Mouse (Mus musculus) liver, embryonic 11.5 days (tissue): ENCODE results near the gene Rnf13. TPM values are rescaled to one million over a fixed set of nuclear protein-coding genes. Genes with fewer than 3 reads are reported as not detected.

Experiments
- ATAC-seq: fragments of 200-750 bp; cut with Nextera tagmentation; replicated peaks from 2 replicates; pipeline ENCODE4 v1.8.0; 2017; ENCODE audit warnings: moderate number of reproducible peaks, mild to moderate bottlenecking, moderate TSS enrichment, moderate library complexity; ENCODE audit not compliant: low FRiP score
- DNase-seq: peaks from one replicate; pipeline ENCODE4 v3.0.0-alpha.2; 2017; ENCODE audit warnings: low spot score
- H3K27ac ChIP-seq: fragments of 300-500 bp; sonication (generic); 2 replicates; pipeline ENCODE4 v1.5.1; 2014; ENCODE audit warnings: mild to moderate bottlenecking, low read depth, low read length, control low read depth
- H3K27me3 ChIP-seq: fragments of 300-500 bp; sonication (generic); replicated peaks from 2 replicates; pipeline ENCODE4 v1.6.1; 2014; ENCODE audit warnings: low read length, mixed read lengths; ENCODE audit not compliant: control insufficient read depth, insufficient read depth
- H3K36me3 ChIP-seq: fragments of 300-500 bp; sonication (generic); 2 replicates; pipeline ENCODE4 v1.6.1; 2014; ENCODE audit warnings: mild to moderate bottlenecking, low read length, moderate library complexity, mixed read lengths; ENCODE audit not compliant: control insufficient read depth, insufficient read depth
- H3K4me1 ChIP-seq: fragments of 300-500 bp; sonication (generic); replicated peaks from 2 replicates; pipeline ENCODE4 v1.6.1; 2014; ENCODE audit warnings: low read length, mixed read lengths; ENCODE audit not compliant: control insufficient read depth, insufficient read depth
- H3K4me2 ChIP-seq: fragments of 300-500 bp; sonication (generic); 2 replicates; pipeline ENCODE4 v1.6.1; 2014; ENCODE audit warnings: mild to moderate bottlenecking, control low read depth, moderate library complexity
- H3K4me3 ChIP-seq: fragments of 300-500 bp; sonication (generic); 2 replicates; pipeline ENCODE4 v1.5.1; 2014; ENCODE audit warnings: low read depth, low read length, control low read depth
- H3K9ac ChIP-seq: fragments of 300-500 bp; sonication (generic); 2 replicates; pipeline ENCODE4 v1.6.1; 2014; ENCODE audit warnings: low read depth, low read length, control low read depth
- H3K9me3 ChIP-seq: fragments of 300-500 bp; sonication (generic); 2 replicates; pipeline ENCODE4 v1.6.1; 2016; ENCODE audit warnings: low read length, inconsistent platforms, mixed read lengths; ENCODE audit not compliant: control insufficient read depth
- WGBS: fragments of 180-500 bp; shearing (Covaris S2); extraction: QIAGEN DNeasy Blood & Tissue Kit; methylation state at CpG from one replicate; pipeline ENCODE4 v1.1.7; 2014; 5-methylcytosine and 5-hydroxymethylcytosine counted together
- polyA plus RNA-seq: library from polyadenylated mRNA; unstranded; fragments of >200 nt; fragmentation: Nextera tagmentation; extraction: Ambion mirVana; gene quantifications from 2 replicates; pipeline ENCODE4 v1.2.1, GENCODE M21; 2014

Rnf13 gene
- polyA plus RNA-seq = 42.8 and 43.4 TPM in 2 replicates

DNA sequence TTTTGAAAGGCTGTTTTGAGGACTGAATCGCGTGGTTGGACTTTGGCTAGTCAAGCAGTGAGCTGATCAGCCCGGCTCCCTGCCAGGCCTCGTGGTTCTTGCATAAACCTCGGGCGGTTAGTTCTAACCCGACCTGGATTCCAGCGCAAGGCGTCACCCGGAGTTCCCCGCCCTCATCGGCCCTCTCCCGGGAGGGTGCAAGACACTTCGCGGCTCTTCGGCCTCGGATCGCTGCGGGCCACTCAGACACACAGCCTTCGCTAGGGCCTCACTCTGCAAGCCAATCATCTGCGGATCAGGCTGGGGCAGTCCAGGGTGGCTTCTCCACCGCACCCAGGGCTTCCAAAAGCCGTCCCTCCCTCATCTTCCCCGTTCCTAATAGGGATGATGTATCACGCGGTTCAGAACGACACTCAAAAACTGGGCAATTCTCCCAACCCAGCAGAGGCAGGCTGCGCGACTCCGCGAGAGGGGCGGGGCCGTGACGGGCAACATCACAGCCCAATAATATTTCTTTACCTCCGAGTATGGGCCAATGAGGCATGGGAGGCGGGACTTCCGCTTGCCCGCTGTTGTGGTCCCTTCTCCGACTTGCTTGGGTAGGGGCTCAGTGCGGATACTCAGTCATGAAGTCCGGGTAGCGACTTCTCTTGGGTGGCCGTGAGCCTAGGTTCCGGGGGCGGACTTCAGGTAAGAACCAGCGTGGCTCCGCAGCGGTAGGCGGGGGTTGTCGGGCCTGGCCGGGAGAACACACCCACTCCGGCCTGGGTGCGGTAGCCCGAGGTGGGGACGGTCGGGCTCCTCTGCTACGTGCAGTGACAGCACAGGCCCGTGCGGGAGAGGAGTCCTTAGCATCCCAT lies at the start of gene Rnf13:
Gene Rnf13 (plus strand): TSS at position 552 of the 860 bp plus-strand sequence.
- no peaks in the 10 kb centered on the region for H3K9me3 ChIP-seq
- WGBS = under 1% methylated on average over 59 of the region's 59 CpGs
- peak within 1 kb of the TSS; percentile 82 for H3K27ac ChIP-seq
- peak; percentile 95 for DNase-seq
- H3K27me3 ChIP-seq = no peaks in the 10 kb centered on the region
- H3K4me2 ChIP-seq = peak within 1 kb of the TSS; percentile 84
- ATAC-seq = peak; percentile 99
- H3K4me1 ChIP-seq = peaks cover 4% of the 10 kb centered on the region
- H3K36me3 ChIP-seq = no peaks in the 10 kb centered on the region
- peak within 1 kb of the TSS; percentile 70 for H3K9ac ChIP-seq
- peak within 1 kb of the TSS; percentile 75 for H3K4me3 ChIP-seq

DNA sequence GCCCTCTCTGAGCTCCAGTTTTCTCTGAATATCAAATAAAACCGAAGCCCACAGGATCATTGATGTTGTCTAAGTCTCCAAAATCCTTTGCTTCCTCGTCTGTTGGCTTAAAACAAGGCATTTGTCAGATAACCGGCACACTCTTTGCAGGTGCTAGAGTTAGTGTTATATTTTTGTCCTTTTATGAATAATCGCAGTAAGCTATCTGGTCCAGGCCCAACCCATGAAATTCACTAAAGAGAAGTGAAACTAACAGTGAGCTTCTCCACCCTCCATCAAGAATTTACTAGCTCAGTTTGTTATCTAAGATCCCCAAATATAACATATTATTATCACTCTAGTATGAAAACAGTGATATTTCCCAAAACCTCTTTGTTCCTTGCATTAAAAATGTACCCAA lies 44.1 kb upstream of the Rnf13 start:
- Histone ChIP-seq H3K4me3 (no peak overlapping the region), H3K4me1 (no peaks in the 10 kb centered on the region), H3K9ac (no peak overlapping the region), H3K4me2 (no peak overlapping the region), H3K27me3 (no peaks in the 10 kb centered on the region), H3K27ac (no peak overlapping the region), H3K9me3 (no peaks in the 10 kb centered on the region), H3K36me3 (no peaks in the 10 kb centered on the region)
- DNase-seq = no peak
- 72% methylated on average over 4 of the region's 4 CpGs for WGBS
- ATAC-seq = no peak

DNA sequence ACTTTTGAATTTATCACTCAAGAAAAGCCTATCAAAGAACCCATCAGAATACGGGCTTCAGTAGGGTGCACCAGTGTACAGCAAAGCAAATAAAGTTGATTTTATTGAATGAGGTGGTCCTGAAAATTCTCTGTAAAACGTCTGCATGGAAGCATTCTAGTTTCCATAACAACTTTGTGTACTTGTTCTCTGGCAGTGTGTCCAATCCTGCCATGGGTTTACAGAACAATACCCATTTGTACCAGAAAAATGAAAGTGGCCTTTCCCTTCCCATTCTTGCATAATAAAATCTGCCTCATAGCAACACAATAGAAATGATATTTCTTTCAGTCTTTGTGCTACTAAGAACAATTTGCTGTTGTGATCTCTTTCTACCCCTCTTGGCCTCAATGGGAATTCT lies 43.1 kb upstream of the Rnf13 start, which contains the start of gene Ankub1:
Gene Ankub1 (minus strand): TSS at position 81 of the 400 bp plus-strand sequence.
- Histone ChIP-seq H3K4me2 (no peak within 1 kb of the TSS), H3K27me3 (no peaks in the 10 kb centered on the region), H3K27ac (no peak within 1 kb of the TSS), H3K9me3 (no peaks in the 10 kb centered on the region), H3K9ac (no peak within 1 kb of the TSS), H3K36me3 (no peaks in the 10 kb centered on the region), H3K4me3 (no peak within 1 kb of the TSS), H3K4me1 (no peaks in the 10 kb centered on the region)
- 61% methylated on average over 2 of the region's 2 CpGs for WGBS
- DNase-seq (no peak), ATAC-seq (no peak)

DNA sequence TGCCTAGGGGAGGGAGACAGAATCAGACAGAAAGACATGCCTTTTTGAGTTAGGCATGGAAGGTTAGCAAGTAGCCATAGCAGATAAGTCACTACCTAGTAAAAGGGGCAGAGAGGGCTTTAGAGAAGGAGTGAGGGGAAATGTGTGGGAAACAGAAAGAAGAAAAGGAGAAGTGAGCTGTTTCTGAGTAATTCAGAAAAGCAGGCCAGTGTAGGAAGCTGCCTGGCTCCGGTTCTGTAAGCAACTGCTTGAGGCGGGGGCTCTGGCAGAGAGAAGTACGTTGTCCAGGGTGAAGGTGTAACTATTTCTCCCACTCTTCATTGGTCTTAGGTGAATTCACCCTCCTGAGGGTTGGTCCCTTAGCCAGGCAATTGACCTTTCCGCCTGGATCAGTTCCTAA lies 39.6 kb upstream of the Rnf13 start:
- no peaks in the 10 kb centered on the region for H3K27me3 ChIP-seq
- no peak overlapping the region for H3K4me3 ChIP-seq
- no peak overlapping the region for H3K27ac ChIP-seq
- no peaks in the 10 kb centered on the region for H3K9me3 ChIP-seq
- no peaks in the 10 kb centered on the region for H3K4me1 ChIP-seq
- no peak for ATAC-seq
- no peak overlapping the region for H3K9ac ChIP-seq
- H3K36me3 ChIP-seq = no peaks in the 10 kb centered on the region
- 64% methylated on average over 4 of the region's 4 CpGs for WGBS
- DNase-seq = no peak
- H3K4me2 ChIP-seq = no peak overlapping the region

DNA sequence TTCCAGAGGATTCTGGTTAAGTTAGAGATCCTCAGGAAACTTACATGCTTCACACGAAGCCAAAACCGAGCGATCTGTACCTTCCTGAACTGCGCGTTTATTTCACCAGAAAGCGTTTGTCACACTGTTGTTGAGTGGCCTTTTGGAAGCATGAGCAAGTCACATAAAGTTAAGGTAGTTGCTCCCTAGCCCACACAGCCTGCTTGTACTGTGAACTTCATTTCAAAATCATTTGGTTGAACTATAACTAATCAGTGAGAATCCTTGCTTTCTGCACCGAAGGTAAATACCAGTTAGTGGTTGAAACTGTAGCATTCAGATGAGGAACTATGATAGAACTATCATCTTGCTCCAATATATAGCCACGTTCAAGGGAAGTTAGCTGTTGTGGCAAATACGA lies 39.1 kb upstream of the Rnf13 start:
- no peak overlapping the region for H3K9ac ChIP-seq
- ATAC-seq = 0 out of 2 replicates have a peak, but pooled peaks have one; percentile 29
- no peaks in the 10 kb centered on the region for H3K36me3 ChIP-seq
- no peaks in the 10 kb centered on the region for H3K27me3 ChIP-seq
- H3K4me1 ChIP-seq = no peaks in the 10 kb centered on the region
- H3K9me3 ChIP-seq = no peaks in the 10 kb centered on the region
- H3K27ac ChIP-seq = no peak overlapping the region
- DNase-seq = no peak
- no peak overlapping the region for H3K4me3 ChIP-seq
- H3K4me2 ChIP-seq = no peak overlapping the region
- 82% methylated on average over 9 of the region's 9 CpGs for WGBS

DNA sequence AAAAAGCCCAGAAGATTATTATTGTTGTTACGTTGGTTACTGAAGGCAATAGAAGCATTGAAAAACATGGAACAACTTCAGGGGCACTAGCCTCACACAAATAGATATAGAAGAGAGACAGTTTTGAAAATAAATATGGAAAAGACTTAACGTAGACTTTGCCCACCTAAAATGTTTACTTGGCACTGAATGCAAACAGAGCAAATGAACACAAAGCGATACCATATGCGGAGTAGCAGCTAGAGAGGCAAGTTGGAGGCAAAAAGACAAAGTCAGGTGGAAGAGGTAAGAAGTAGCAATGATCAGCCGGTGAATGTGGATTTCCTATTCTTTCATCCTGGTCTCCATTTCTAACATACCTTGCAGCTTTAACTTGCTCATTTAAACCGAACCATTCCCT lies 21.7 kb upstream of the Rnf13 start:
- no peaks in the 10 kb centered on the region for H3K27me3 ChIP-seq
- no peaks in the 10 kb centered on the region for H3K4me1 ChIP-seq
- H3K9me3 ChIP-seq = no peaks in the 10 kb centered on the region
- ATAC-seq (no peak), DNase-seq (no peak)
- no peak overlapping the region for H3K4me3 ChIP-seq
- H3K27ac ChIP-seq = no peak overlapping the region
- H3K4me2 ChIP-seq = no peak overlapping the region
- no peaks in the 10 kb centered on the region for H3K36me3 ChIP-seq
- no peak overlapping the region for H3K9ac ChIP-seq
- WGBS = 76% methylated on average over 6 of the region's 6 CpGs

DNA sequence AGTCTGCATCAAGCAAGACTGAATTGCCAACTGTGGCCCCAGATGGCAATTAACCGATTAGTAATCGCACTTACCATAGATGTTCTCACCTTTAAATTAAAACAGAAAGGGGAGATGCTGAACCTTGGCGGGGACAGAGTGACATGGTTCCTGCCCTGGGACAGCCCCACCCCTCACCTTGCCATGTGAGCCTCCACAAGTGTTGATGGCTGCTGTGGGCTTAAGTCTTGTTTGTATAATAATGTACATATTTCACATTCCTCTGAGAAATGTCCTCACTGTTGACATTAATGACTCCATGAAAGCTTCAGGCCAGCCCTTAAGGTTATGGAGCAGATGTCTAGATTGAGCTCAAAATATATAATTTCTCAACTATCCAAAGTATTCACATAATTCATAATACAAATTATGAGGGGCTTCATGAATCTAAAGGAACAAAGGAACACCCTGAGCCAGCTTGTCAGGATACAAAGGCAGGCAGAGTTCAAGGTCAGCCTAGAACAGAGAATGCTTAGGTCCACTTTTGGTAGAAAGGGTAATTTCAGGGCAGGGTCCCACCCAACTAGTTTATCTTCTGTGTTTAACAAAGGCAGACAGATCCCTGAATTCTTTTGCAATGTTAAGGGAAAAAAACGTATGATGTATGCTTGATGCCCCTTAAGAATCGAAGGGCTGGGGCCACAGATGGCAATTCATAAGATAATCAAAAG lies 3.5 kb upstream of the Rnf13 start:
- 76% methylated on average over 5 of the region's 5 CpGs for WGBS
- Histone ChIP-seq H3K27ac (no peak overlapping the region), H3K36me3 (no peaks in the 10 kb centered on the region), H3K9ac (no peak overlapping the region), H3K9me3 (no peaks in the 10 kb centered on the region), H3K4me2 (no peak overlapping the region), H3K4me1 (peaks cover 4% of the 10 kb centered on the region), H3K27me3 (no peaks in the 10 kb centered on the region), H3K4me3 (no peak overlapping the region)
- no peak for ATAC-seq
- DNase-seq = no peak

DNA sequence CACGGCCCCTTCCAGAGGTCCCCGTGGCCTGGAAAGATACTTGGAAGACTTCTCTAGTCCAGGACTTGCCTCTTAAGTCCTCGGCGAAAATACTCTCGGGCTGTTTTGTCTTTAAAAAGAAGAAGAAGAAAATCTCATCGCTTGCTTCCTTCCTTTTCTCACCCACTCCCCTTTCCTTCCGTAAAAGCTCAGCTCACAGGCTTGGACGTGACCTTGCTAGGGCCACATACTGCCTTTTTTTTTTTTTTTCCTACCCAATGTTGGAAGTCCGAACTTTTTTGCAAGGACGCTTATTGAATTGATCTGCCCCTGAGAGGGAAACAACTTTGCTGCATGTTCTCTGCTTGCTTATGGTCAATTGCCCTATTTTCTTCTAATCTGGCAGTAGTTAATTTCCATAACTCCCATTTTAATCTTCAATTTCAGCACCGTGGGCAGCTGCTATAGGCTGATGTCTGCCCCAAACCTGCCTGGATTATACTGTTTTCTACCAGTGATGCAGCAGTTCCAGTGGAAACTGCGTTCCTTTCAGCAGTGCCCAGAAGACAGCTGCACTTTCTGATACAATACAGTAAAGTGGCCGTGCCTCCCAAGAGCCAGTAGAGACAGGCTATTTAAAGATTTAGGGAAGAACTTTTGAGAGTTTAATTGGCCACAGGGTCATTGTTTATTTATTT lies 695 bp downstream of the Rnf13 start:
- Histone ChIP-seq H3K4me2 (peak overlapping the region; percentile 84), H3K9ac (peak overlapping the region; percentile 70), H3K9me3 (no peaks in the 10 kb centered on the region), H3K4me3 (peak overlapping the region; percentile 75), H3K4me1 (peaks cover 4% of the 10 kb centered on the region), H3K27ac (peak overlapping the region; percentile 82), H3K36me3 (no peaks in the 10 kb centered on the region), H3K27me3 (no peaks in the 10 kb centered on the region)
- ATAC-seq (no peak), DNase-seq (no peak)
- 1% methylated on average over 13 of the region's 13 CpGs for WGBS
